Mouse (Mus musculus) B cell, adult 2 months (primary cell): Measurements from ENCODE around the gene Pced1b.

ENCODE experiments used
- DNase-seq, 2 experiments: peaks; one replicate each; pipeline ENCODE4 v3.0.0; 2022

The Pced1b gene

DNA sequence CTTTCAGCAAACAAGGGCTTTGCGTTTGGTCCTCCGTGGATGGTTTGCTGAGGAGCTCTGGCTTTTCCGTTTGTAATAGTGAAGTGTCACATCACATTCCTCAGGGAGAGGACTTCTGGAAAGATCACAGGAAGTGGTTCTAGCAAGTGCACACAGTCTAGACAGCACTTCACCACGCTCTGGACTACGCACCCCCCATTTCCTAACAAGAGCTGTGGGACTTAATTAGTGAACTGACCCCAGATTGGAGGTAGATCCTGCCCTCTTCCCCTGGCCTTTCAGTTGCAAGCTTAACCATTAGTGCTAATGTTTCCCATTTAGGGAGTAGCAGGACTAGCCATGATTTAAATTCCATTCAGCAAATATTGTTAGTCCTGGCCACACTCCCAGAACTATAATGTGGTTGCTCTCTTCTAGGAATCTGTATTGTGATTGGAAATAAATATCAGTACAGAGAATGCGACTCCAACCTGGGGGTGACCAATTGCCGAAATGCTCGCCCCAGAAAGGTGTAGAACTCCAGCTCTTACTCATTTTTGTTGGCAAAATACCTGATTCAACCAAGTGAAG, 10.4 kb downstream of the Pced1b start:
- no peak for DNase-seq

DNA sequence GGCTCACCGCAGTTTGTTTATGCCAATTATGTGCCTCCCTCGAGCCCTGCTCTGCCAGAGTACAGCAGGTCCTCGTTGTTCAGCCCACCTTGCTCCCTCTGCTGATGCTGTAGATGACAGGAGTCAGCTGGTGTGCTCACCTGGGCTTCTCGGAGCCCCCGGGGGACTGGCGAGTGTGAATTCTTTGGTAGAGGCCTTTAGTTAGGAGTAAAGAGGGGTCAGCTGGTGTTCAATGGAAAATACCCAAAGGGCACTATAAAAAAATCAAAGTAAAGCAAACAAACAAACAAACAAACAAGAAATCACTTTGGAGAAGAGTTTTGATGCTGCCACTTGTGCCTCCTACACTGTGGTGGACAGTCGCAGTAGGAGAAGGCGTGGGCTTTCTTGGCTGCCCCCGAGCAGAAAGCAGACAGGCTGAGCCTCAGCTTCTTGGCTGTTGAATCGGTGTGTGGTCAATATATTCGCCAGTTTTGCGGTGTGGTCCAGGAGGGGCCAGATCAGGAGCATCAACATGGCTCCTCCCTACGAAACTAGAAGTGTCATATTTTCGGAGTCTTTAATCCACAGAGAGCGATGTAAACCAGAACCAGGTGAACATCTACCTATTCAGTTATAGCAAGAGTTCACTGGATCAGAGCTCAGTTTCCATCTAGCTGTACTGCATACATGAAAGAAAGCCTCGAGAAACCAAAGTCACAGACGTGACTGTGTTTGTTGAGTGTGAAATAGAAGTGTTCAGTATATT, 11.8 kb downstream of the Pced1b start:
- peak in 1 of 2 experiments; percentile 51 for DNase-seq

DNA sequence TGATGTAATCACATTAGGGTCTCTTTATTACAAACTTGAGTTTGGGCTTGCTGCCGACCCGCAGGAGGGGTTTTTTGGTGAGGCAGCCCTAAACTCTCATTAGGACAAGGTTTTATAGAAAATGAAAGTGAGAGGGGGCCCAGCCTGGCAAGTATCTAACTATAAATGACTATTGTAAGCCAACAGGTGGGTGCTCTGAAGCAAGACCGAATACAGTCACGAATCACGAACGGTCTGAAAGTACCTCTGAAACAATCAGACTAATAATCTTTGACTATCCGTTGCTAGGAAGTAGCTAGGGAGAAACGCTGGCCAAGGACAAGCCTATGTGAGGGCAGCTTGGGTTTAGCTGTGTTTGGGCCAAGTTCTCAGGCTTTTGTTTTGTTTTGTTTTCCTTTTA, 12.4 kb downstream of the Pced1b start:
- peak; percentile 73 to 79 for DNase-seq

DNA sequence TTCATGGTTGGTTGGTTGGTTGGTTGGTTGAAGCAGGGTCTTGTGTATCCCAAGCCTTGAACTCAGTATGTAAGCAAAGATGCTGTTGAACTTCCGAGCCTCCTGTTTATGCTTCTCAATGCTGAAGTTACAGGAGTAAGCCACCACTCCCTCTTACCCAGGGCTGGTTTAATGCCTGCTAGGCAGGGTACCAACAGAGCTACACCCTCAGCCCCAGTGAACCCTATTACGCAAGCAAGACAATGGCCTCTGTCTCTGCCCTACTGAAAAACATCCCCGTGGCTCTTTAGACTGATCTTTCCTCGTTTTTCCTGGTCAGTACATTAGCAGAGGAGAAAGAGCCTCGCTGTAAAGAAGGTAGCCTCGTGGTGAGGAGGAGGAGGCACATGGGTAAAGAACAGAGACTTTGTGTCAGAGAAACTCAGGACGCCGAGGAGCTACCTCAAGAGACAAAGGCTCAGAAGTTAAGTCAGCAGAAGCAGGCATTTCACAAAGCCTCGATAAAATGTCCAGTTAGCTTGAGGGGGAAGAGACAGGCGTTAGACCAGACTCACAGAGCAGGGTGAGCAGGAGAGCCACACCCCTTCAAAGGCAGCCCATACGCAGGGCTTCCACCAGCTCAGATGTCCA, 13.2 kb downstream of the Pced1b start:
- peak in 1 of 2 experiments; percentile 32 for DNase-seq

DNA sequence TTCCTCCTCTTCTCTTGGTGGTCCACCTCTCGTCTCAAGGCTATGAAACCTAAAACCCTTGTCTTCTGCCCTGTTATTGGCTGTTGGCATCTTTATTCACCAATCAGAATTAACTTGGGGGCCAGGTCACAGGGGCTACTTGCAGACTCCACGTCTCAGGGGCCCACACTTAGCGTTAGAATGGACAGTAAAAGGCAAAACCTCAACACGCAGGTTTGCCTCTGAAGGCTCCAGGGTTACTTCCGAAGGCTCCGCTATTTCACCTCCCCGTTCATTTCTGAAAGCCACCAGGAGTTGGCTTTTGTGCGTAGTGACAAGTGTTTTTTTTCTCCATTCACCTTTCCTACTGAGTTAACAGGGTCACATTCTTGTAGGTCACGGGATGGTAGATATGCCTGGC, 15.3 kb downstream of the Pced1b start:
- DNase-seq: no peak

DNA sequence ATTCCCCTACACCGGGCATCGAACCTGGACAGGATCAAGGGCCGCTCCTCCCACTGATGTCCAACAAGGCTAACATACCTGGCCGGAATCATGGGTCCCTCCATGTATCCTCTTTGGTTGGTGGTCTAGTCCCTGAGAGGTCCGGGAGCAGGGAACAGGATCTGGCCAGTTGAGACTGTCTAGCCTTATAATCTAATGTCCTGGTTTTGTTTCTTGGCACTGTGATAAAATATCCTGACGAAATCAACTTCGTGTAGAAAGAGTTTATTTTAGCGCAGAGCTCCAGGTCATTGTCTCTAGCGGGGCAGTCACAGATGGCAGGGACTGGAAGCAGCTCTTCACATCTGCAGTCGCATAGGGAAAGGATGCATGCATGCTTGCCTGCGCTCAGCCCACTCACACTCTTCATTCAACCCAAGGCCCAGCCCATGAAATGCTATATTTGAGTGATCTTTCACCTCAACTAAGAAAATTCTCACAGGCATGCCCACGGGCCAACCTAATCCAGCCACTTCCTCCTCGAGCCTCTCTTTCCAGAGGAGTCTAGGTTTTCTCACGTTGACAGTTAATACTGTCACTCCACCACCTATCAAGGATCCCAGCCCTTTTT, 19.4 kb downstream of the Pced1b start:
- DNase-seq: peak in 1 of 2 experiments; percentile 48

DNA sequence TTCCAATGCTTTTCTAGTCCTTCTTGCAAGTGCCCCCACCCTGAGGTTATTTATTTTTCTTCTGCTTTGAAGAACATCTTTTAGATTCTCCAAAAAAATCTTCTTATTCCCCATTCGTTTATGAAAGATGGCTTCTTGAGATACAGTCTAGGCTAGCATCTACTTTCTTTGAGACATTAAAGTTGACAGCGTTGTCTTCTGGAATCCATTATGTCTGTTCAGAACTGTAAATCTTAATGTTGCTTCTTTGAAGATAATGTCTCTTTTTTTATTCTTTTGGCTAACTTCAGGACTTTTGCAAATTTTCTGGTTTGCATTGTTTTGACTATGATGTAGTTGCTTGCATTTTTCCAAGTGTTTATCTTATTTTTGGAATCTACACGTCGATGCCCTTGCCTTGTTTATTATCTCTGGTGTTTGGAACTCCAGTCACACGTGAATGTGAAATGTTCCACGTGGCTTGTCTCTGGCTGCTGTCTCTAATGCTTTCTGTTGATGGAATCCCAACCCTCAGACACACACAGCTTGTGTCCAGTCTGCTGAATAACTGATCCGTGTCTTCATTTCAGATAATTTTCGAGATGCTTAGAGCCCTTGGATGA, 20.3 kb downstream of the Pced1b start:
- no peak for DNase-seq

DNA sequence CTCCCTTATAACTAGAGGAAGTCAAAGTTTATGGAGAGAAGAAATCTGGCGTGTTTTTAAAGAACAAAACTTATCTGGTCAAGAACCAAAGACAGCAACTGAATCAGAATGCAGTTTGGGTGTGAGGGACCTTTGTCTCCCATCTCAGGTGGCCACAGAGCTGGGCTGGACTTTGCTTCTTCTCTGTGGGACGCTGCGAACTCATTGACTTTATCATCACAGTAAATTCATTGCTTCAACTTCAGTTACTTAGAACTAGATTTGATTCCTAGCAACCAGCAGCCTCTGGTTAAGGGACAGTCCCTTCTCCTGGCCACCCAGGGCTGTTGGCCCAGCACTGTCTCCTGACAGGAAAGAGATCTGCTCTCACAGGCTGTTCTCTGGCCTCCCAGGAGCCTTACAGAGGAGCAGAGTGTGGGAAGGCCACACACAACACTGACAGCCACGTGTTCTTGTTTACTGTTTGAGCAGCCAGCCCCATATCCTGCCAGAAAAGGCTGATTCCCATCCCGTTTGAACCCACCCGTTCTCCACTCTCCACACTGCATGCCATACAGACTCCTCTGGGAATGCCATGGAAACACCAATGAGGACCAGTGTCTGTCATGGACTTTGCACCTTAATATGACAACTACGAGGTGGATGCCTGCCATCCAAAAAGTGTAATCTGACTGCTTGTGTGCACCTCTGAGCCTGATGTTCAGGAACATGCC, 25.2 kb downstream of the Pced1b start:
- DNase-seq: no peak

DNA sequence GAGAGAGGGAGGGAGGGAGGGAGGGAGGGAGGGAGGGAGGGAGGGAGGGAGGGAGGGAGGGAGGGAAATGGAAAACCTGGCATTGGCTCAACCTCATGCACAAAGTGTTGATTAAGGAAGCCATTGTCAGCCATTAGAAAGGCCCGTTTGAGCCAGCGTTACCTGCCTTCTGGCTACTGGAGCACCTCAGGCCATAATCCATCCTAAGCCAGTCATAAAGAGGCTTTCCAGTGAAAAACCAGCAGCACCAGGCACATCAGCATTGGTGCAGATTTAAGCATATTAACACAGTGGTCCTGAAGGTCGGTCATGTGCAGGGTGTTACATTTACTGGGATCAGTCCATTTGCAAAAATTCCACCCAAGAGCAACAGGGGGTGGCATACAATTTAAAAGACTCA, 25.9 kb downstream of the Pced1b start:
- no peak for DNase-seq

DNA sequence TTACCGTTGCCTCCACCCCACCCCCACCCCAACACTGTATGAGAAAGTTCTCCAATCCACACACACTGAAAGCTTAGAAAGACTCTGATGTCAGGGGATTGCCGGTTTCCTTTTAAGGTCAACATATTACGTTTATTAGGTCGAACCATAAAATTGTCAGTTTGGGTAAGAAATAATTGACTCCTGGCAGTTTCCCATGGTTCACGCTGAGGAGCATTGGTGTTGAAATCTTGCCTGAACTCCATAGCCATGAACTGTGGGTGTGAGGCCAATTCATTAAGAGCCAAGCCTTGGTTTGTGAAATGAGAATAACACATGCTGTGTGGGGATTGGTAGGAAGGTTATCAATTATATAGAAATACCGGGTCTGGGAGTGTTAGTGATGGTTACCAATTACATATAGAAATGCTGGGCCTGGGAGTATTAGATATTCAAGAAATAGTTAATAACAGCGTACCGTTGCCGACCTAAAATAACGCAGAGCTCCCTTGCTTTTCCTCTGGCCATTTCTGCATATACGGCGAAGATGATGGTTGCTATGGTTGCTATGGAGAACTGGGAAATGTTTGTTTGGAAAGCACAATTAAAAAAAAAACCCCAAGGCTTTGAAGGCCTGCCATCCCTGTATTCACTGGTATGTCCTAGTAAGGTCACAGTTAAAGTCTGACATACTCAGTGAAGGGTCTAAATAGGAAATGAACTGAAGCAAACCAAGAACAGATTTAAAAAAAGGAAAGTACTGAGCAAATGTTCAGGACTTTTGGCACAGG, 28.9 kb downstream of the Pced1b start:
- no peak for DNase-seq

DNA sequence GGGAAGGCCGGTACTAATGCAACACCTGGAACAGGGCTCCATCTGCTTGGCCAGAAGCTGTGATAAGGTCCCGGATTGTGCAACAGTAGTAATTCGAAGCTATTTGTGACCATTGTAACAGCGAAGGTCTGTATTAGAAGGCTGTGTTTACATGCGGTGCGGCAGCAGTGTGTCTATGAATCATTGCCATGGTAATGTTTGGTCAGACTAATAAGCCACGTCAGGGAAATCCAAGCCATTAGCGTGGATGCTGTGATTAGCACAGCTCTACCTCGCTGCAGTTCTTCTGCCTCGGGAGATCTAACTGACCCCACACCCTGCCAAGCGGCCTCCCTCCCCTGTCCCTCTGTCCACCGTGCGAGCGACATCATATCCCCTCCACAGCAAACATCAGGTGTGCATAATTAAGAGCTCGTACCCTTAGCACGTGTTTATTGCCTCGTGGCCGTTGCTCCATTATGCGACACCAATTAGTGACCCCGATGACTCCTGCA, 29.8 kb downstream of the Pced1b start:
- no peak for DNase-seq

DNA sequence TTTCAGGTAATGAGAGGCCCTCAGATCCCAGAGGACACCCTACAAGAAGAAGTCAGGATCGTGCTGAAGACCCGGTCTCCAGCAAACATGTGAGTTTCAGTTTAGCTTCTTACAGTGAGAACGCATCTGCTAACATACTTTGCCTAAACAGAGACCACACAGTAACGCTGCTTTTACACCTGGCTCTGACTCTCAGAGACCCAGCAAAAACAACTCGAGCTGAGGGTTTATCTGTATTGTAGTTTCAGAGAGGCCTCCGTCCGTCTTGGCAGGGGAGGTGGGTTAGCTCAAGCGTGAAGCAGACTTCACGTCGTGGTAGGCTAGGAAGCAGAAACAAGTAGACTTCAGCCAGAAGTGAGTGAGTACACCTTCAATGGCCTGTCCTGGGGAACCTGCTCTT, 30.4 kb downstream of the Pced1b start:
- peak; percentile 58 to 59 for DNase-seq

DNA sequence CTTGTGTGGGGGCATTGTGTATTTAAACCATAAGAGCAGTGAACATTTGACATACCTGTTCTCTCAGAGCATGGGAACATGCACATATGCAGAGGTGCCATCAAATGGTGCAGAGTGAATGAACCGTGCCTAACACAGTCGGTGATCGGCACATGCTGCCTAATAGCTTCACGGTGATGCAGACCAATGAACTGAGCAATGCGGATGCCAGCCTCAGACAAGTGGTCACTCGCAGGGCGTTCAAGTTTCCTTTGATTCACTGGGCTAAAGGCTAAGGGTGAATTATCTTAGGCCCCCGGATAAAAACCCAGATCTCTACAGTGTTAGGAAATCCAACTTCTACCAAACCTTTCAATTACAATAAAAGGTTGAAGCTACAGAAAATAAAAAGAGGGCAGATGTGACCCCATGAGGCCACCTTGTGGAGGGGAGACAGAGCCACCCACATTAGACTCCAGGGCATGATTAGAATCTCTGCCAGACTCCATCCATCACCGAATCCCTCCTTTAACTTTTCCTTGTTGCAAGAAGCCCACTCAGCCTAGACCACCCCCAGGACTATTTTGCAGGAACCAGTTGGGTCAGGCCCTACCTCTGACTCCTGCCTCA, 31.5 kb downstream of the Pced1b start:
- DNase-seq: peak; percentile 44 to 45

DNA sequence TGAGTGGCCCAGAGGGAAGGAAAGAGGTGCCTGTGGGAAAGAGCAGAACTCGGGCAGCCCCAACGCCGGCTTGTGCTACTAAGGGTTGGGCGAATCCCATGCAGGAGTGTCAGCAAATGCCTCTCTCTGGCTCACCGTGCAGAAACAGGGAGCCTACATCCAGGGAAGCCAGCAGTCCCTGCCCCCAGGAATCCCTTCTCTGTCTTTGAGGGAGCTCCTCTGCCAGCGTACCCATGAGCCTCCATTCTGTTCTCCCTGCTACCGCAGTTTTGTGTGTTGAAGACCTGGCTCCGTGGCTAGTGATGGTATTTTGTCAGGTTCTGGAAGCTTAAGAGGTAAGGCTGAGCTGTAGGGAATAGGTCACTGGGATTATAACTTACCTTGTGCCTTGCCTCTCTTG, 33.2 kb downstream of the Pced1b start:
- DNase-seq: no peak

DNA sequence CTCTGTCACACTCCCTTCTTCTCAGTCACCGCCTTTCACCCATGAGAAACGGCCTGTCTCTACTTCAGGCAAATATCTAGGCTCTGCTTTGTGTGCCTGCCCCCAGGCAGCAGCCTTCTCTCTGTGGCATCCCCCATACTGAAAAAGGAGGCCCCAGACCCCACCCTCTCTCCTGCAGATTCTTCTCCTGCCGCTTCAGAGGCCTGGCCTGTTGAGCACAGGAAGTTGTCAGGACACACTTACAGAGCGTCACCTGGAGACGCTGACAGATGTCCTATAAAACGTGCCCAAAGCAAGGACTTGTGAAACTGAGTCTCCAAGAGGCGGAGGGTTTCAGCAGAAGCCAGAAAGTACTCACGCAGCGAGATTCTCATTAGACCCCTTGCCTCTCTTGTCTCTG, 33.9 kb downstream of the Pced1b start:
- DNase-seq: no peak

DNA sequence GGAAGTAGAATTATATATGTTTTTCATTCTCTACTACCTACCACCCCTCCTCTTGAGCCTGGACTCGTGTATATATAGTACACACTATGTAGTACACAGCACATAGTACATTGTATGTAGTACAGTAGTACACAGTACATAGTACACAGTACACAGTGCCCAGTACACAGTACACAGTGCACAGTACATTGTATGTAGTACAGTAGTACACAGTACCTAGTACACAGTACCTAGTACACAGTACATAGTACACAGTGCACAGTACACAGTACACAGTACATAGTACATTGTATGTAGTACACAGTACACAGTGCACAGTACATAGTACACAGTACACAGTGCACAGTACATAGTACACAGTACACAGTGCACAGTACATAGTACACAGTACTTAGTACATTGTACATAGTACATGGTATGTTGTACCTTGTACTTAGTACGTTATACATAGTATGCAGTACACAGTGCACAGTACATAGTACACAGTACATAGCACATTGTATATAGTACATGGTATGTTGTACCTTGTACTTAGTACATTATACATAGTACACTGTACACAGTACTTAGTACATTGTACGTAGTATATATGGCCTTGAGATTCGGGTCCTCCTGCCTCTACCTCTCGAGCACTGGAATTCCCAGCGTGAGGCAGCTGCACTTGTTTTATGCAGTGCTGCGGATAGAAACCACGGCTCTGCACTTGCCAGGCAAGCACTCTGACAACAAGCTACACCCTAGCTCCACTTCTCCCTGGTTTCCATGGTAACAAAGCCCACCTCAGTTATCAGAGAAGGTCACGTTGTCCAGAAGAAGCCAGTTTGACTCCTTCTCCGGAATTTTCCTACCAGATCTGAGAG, 35.0 kb downstream of the Pced1b start:
- no peak for DNase-seq

DNA sequence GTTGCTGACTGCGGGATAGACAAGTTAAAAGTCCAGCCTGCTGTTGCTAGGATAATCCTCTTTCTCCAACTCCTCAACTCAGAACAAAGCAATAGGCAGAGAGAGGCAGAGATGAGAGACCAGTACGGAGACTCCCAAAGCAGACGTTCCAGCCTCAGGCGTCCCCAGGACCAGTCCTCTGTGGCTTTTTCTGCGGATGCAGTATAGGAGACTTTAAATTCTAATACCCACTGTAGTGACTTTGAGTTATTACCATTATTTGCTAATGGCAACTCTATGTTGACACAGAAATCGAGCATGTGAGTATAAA, 35.6 kb downstream of the Pced1b start:
- no peak for DNase-seq

DNA sequence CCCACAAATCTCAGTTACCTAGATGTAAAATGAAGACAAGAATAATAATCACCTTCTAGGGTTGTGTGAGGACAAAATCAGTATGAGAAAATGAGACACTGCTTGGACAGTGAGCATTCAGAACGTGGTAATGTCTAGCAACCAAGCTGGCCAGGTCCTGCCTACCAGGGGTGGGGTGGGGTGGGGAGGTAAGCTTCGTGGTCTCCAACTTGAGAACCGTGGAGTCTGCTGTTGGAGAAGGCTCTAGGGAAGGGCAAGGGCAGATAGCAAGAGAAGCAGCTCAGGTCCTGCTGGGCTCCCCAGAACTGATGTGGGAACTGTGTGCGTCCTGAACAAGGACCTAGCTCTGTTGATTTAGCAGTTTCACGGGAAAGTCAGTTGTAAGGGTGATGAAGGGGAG, 37.3 kb downstream of the Pced1b start:
- no peak for DNase-seq

DNA sequence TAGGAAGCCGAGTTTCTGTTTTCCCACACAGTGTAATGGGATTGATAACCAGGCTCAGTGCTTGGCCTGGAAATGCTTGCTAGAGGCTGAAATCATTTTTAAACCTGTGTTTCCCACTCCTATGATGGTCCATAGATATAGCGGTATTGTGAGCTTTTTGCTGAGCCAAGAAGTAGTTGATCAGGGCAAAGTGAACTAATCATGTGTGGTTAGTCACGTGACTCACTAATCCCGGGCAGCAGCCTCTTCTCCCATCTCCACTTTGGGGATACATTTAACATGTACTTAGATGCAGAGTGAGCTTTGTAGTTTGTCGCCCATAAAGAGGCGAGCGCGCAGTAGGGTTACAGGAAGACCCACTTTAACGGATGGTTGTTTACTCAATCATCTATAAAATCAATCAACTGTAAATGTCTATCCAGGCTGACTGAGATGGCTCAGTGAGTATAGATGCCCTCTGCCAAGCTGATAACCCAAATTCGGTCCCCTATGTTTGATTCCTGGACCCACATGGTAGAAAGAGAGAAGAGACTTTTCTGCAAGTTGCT, 38.8 kb downstream of the Pced1b start:
- DNase-seq: no peak

DNA sequence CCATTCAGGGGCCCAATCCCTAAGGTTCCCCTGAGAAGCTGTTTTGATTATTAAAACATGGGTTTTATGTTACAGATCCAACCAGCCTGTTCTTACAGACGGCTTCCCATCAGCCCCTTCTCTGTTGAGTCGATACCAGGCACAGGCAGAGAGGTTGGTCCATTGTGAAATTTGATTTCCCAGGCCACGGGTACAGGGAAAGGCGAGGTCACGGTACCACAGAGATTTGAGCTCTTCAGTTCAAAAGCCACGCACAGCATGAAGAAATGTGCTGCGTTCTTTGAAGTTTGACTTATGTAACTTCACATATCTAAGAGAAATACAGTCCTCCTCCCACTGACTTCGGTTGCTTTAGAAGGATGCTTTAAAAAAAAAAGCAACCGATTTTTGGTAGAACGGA, 39.8 kb downstream of the Pced1b start:
- DNase-seq: no peak
